Mouse (Mus musculus) neural tube, embryonic 15.5 days (tissue): ENCODE data around the gene Uap1. TPM values are rescaled to one million over a fixed set of nuclear protein-coding genes. Genes with fewer than 3 reads are reported as not detected.
A peak's percentile ranks its signal among the peaks of the same experiment; 100 is the strongest.
"Not testable (repeated sequence)": the region's sequence is repeated elsewhere in the genome, so short reads cannot be mapped to it uniquely, and the experiment has no call there.

Source experiments
- ATAC-seq: fragments of 200-750 bp; cut with Nextera tagmentation; 2 replicates; pipeline ENCODE4 v1.8.0; 2017; ENCODE audit warnings: mild to moderate bottlenecking, moderate TSS enrichment, moderate library complexity; ENCODE audit not compliant: low FRiP score
- H3K27ac ChIP-seq: fragments of 300-500 bp; sonication (generic); replicated peaks from 2 replicates; pipeline ENCODE4 v1.5.1; 2015; ENCODE audit warnings: mild to moderate bottlenecking, inconsistent platforms
- H3K27me3 ChIP-seq: fragments of 300-500 bp; sonication (generic); replicated peaks from 2 replicates; pipeline ENCODE4 v1.6.1; 2015; ENCODE audit warnings: inconsistent platforms
- H3K36me3 ChIP-seq: fragments of 300-500 bp; sonication (generic); 2 replicates; pipeline ENCODE4 v1.6.1; 2015; ENCODE audit warnings: inconsistent platforms
- H3K4me1 ChIP-seq: fragments of 300-500 bp; sonication (generic); 2 replicates; pipeline ENCODE4 v1.6.1; 2015; ENCODE audit warnings: inconsistent platforms
- H3K4me2 ChIP-seq: fragments of 300-500 bp; sonication (generic); 2 replicates; pipeline ENCODE4 v1.6.1; 2015; ENCODE audit warnings: inconsistent platforms, mild to moderate bottlenecking, moderate library complexity
- H3K4me3 ChIP-seq: fragments of 300-500 bp; sonication (generic); replicated peaks from 2 replicates; pipeline ENCODE4 v1.5.1; 2015; ENCODE audit warnings: mild to moderate bottlenecking, inconsistent platforms
- H3K9ac ChIP-seq: fragments of 300-500 bp; sonication (generic); replicated peaks from 2 replicates; pipeline ENCODE4 v1.6.1; 2015; ENCODE audit warnings: mild to moderate bottlenecking, inconsistent platforms
- H3K9me3 ChIP-seq: fragments of 300-500 bp; sonication (generic); replicated peaks from 2 replicates; pipeline ENCODE4 v1.6.1; 2016; ENCODE audit warnings: inconsistent platforms
- WGBS: fragments of 180-500 bp; shearing (Covaris S2); methylation state at CpG from one replicate; pipeline ENCODE4 v1.1.7; 2015; ENCODE audit warnings: mixed read lengths; 5-methylcytosine and 5-hydroxymethylcytosine counted together
- polyA plus RNA-seq: library from polyadenylated mRNA; unstranded; fragments of >200 nt; fragmentation: Nextera tagmentation; extraction: Ambion mirVana; gene quantifications from 2 replicates; pipeline ENCODE4 v1.2.1, GENCODE M21; 2015

Gene Uap1
- polyA plus RNA-seq, 1 experiment from 2014 or later, result 65.5 TPM

DNA sequence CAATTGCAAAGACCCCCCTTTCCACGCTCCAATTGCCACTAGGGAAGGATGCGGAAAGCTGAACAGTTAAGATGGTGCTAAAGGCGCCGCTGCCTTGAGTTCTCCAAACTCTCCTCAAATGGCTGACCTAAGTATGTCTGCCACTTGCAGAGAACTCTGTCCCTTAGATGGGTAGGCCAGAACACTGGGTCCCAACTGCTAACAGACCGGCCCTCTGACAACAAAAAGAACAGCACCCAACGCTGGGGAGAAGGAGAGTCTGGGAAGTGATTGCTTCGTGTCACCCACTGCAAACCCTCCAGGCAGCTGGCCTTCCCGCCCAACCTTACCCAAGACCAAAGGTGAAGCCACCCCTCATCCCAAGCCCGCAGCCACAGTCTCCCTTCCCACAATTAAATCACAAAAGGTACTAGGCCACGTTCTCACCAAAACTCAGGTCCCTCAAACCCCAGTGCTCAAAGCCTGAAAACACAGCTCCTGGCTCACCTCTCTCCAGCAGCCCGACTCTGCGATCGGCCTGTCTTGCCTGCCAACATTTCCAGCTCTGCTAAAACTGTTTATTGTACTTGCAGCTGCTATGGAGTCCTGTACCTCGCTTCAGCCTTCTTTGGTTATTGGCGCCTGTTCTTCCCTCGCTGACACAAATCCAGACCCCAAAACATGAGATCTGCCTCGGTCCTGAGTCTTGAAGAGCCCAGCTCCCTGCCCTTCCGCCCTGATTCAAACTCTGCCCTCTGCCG is 64.8 kb downstream of the Uap1 start:
- 83% methylated on average over 19 of the region's 19 CpGs for WGBS
- no peak for ATAC-seq
- Histone ChIP-seq H3K27me3 (no peaks in the 10 kb centered on the region), H3K4me1 (no peaks in the 10 kb centered on the region; the same call in 1 of the 2 replicates), H3K4me3 (peak overlapping the region; percentile 23), H3K36me3 (no peaks in the 10 kb centered on the region), H3K9me3 (no peaks in the 10 kb centered on the region), H3K9ac (no peak overlapping the region), H3K27ac (peak overlapping the region; percentile 64), H3K4me2 (peak overlapping the region; percentile 27)

DNA sequence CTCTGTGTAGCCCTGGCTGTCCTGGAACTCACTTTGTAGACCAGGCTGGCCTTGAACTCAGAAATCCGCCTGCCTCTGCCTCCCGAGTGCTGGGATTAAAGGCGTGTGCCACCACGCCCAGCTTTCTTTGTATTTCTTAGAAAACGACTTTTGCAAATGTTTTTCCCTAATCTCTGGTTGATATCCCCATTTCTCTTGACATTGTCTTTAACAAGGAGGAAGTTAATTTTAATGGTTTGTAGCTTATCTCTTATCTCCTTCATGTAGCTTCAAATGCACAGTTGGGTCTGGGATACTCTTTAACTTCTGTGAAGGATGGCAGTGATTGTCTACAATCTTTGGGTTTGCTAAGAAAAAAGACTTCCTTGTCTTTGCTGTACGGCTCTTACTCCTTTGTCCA is 71.9 kb downstream of the Uap1 start:
- not testable (repeated sequence) for H3K4me3 ChIP-seq, H3K36me3 ChIP-seq, H3K4me1 ChIP-seq, H3K9me3 ChIP-seq, ATAC-seq, H3K27me3 ChIP-seq, H3K27ac ChIP-seq, H3K9ac ChIP-seq, H3K4me2 ChIP-seq
- 96% methylated on average over 6 of the region's 6 CpGs for WGBS

Other genes starting within 250 kb of the Uap1 start
- 3.0 and 3.5 TPM in 2 replicates for gene Ccdc190, start 246.3 kb downstream of the Uap1 start, polyA plus RNA-seq
- gene Hsd17b7, start 205.7 kb downstream of the Uap1 start, polyA plus RNA-seq, result 25.6 and 27.5 TPM in 2 replicates
- gene Ddr2, start 64.2 kb downstream of the Uap1 start, polyA plus RNA-seq, result 8.4 and 10.6 TPM in 2 replicates
- gene Uhmk1, start 40.4 kb upstream of the Uap1 start, polyA plus RNA-seq, result 8.1 and 8.3 TPM in 2 replicates
- gene Sh2d1b2, start 57.8 kb upstream of the Uap1 start, polyA plus RNA-seq, result not detected in 2 replicates
- 0.06 TPM in 1 of 2 replicates, not detected in the other for gene Sh2d1b1, start 102.4 kb upstream of the Uap1 start, polyA plus RNA-seq
- 1.8 and 2.1 TPM in 2 replicates for gene Gm7694, start 131.4 kb upstream of the Uap1 start, polyA plus RNA-seq
- 0.61 and 0.82 TPM in 2 replicates for gene Spata46, start 133.8 kb upstream of the Uap1 start, polyA plus RNA-seq